Mouse (Mus musculus): ENCODE results near the gene Luzp1. TPM values are rescaled to one million over a fixed set of nuclear protein-coding genes. Genes with fewer than 3 reads are reported as not detected.

The Luzp1 gene
- 123 TPM for polyA plus RNA-seq (2014; fragmentation: Illumina TruSeq; extraction: RNeasy Lipid Tissue Mini Kit (QIAGEN cat#74804); ENCODE audit: low read depth, low replicate concordance)

GRCm38 (mm10) chr4:136469371-136469903 is at the start of gene Luzp1:
Gene Luzp1, plus strand, starts transcription at chr4:136469761.

GRCm38 (mm10) chr4:136423224-136423623 is 46.3 kb upstream of the Luzp1 start, which contains the start of gene Htr1d:
Gene Htr1d, plus strand, starts transcription at chr4:136423524.

GRCm38 (mm10) chr4:136462086-136462838 is 7.3 kb upstream of the Luzp1 start, which contains the start of gene 6030445D17Rik:
Gene 6030445D17Rik, plus strand, starts transcription at chr4:136462250.

GRCm38 (mm10) chr4:136602568-136602967 is 133.0 kb downstream of the Luzp1 start, which contains the start of gene Kdm1a:
Gene Kdm1a, minus strand, starts transcription at chr4:136602723.

Other genes starting within 250 kb of the Luzp1 start
- 23.3 TPM for gene Tcea3, start 222.0 kb upstream of the Luzp1 start, polyA plus RNA-seq (2014; fragmentation: Illumina TruSeq; extraction: RNeasy Lipid Tissue Mini Kit (QIAGEN cat#74804); ENCODE audit: low read depth, low replicate concordance)
- gene Zfp46, start 185.1 kb upstream of the Luzp1 start, polyA plus RNA-seq (2014; fragmentation: Illumina TruSeq; extraction: RNeasy Lipid Tissue Mini Kit (QIAGEN cat#74804); ENCODE audit: low read depth, low replicate concordance) = 10.0 TPM
- gene Hnrnpr, start 158.8 kb upstream of the Luzp1 start, polyA plus RNA-seq (2014; fragmentation: Illumina TruSeq; extraction: RNeasy Lipid Tissue Mini Kit (QIAGEN cat#74804); ENCODE audit: low read depth, low replicate concordance) = 145 TPM
- gene Htr1d, start 46.2 kb upstream of the Luzp1 start, polyA plus RNA-seq (2014; fragmentation: Illumina TruSeq; extraction: RNeasy Lipid Tissue Mini Kit (QIAGEN cat#74804); ENCODE audit: low read depth, low replicate concordance) = 0.19 TPM
- 0.50 TPM for gene 6030445D17Rik, start 7.5 kb upstream of the Luzp1 start, polyA plus RNA-seq (2014; fragmentation: Illumina TruSeq; extraction: RNeasy Lipid Tissue Mini Kit (QIAGEN cat#74804); ENCODE audit: low read depth, low replicate concordance)
- gene Kdm1a, start 133.0 kb downstream of the Luzp1 start, polyA plus RNA-seq (2014; fragmentation: Illumina TruSeq; extraction: RNeasy Lipid Tissue Mini Kit (QIAGEN cat#74804); ENCODE audit: low read depth, low replicate concordance) = 126 TPM
- gene Tex46, start 140.7 kb downstream of the Luzp1 start, polyA plus RNA-seq (2014; fragmentation: Illumina TruSeq; extraction: RNeasy Lipid Tissue Mini Kit (QIAGEN cat#74804); ENCODE audit: low read depth, low replicate concordance) = not detected
- not detected for gene Lactbl1, start 152.9 kb downstream of the Luzp1 start, polyA plus RNA-seq (2014; fragmentation: Illumina TruSeq; extraction: RNeasy Lipid Tissue Mini Kit (QIAGEN cat#74804); ENCODE audit: low read depth, low replicate concordance)